Mouse (Mus musculus): ENCODE measurements around the gene Sbk3. TPM values are rescaled to one million over a fixed set of nuclear protein-coding genes. Genes with fewer than 3 reads are reported as not detected.
"Not testable (repeated sequence)": the region's sequence is repeated elsewhere in the genome, so short reads cannot be mapped to it uniquely, and the experiment has no call there.

Sbk3 gene
- 1 to 10 TPM in 1 of 2 experiments, under 1 TPM in 1; 0.46 to 5.2 TPM for total RNA-seq (2021)
- long read RNA-seq, experiment 1, partial matches to known transcripts: 0 of 1 reads
- long read RNA-seq, experiment 1, other reads (novel, unspliced or antisense): 0 of 1 reads
- long read RNA-seq, experiment 2: 0 reads

GRCm38 (mm10) chr7:4971068-4971467, at the start of gene Sbk3:
Gene Sbk3, minus strand, starts transcription at chr7:4971168.
- TF ChIP-seq CTCF (IDR thresholded peaks at IDR 0.05): no peak
- Histone ChIP-seq H3K4me3 (no peak within 1 kb of the TSS), H3K27ac (peak within 1 kb of the TSS; percentile 86)
- intact Hi-C loops (cut with DNase I): no loop called here
- no peak for DNase-seq

GRCm38 (mm10) chr7:5020685-5021084, 49.7 kb upstream of the Sbk3 start:
- Histone ChIP-seq H3K27ac (peak overlapping the region; percentile 98), H3K4me3 (peak overlapping the region; percentile 97)
- TF ChIP-seq CTCF (IDR thresholded peaks at IDR 0.05): no peak
- intact Hi-C loops (cut with DNase I): no loop called here
- DNase-seq: no peak

GRCm38 (mm10) chr7:5020000-5020681, 49.2 kb upstream of the Sbk3 start, which contains the start of the genes Zfp865 and Ccdc106:
Gene Zfp865, plus strand, starts transcription at chr7:5020376.
Gene Ccdc106, plus strand, starts transcription at chr7:5020553.
- peak within 1 kb of the TSS; percentile 98 for H3K27ac ChIP-seq
- peak within 1 kb of the TSS; percentile 97 for H3K4me3 ChIP-seq
- peak; percentile 100 for DNase-seq
- TF ChIP-seq CTCF (IDR thresholded peaks at IDR 0.05): no peak
- intact Hi-C loops (cut with DNase I): no loop called here

GRCm38 (mm10) chr7:5019576-5019975, 48.6 kb upstream of the Sbk3 start:
- intact Hi-C loops (cut with DNase I); DNase-seq: not testable (repeated sequence)
- peak overlapping the region; percentile 98 for H3K27ac ChIP-seq
- peak overlapping the region; percentile 97 for H3K4me3 ChIP-seq

DNA sequence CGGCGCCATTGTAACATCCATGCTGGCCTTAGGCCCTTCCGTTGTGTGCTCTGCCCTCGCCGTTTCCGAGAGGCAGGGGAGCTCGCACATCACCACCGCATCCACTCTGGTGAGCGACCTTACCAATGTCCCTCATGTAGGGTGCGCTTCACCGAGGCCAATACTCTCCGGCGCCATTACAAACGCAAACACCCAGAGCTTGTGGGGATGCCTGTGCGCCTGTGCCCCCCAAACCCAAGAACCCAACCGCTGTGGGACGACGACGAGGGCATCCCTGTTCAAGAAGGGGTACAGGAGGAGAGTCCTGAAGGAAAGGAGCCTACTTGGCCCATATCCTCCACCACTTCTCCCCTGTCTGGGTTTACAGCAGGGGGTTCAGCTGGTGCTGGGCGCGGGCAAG, 47.0 kb upstream of the Sbk3 start:
- intact Hi-C loops (cut with DNase I): no loop called here
- Histone ChIP-seq H3K27ac (no peak overlapping the region; the same call in 1 of the 2 replicates), H3K4me3 (no peak overlapping the region)
- DNase-seq: no peak
- TF ChIP-seq CTCF (IDR thresholded peaks at IDR 0.05): no peak

- intact Hi-C loops (cut with DNase I): no loop called here
- DNase-seq: peak; percentile 45
- Histone ChIP-seq H3K4me3 (no peak overlapping the region), H3K27ac (no peak overlapping the region)
- peak; percentile 22; the same call in 1 of the 2 replicates for TF ChIP-seq CTCF (IDR thresholded peaks at IDR 0.05)
Observed at GRCm38 (mm10) chr7:5017352-5017751, 46.4 kb upstream of the Sbk3 start.

DNA sequence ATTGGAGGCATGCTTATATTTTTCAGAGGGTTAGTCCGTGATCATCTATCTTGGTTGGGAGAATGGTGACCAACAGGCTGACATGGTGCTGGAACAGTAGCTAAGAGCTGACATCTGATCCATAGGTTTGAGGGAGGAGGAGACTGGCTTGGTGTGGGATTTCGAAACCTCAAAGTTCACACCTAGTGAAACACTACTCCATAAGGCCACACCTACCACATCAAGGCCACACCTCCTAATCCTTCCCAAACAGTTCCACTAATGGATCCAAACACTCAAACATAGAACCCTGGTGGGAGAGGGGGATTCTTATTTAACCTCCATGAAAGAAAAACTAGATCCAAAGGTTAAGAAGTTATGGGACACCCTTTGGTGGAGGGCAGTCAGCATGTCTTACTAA, 46.0 kb upstream of the Sbk3 start:
- no peak for TF ChIP-seq CTCF (IDR thresholded peaks at IDR 0.05)
- no peak overlapping the region for H3K27ac ChIP-seq
- H3K4me3 ChIP-seq: no peak overlapping the region
- no peak for DNase-seq
- intact Hi-C loops (cut with DNase I): no loop called here

DNA sequence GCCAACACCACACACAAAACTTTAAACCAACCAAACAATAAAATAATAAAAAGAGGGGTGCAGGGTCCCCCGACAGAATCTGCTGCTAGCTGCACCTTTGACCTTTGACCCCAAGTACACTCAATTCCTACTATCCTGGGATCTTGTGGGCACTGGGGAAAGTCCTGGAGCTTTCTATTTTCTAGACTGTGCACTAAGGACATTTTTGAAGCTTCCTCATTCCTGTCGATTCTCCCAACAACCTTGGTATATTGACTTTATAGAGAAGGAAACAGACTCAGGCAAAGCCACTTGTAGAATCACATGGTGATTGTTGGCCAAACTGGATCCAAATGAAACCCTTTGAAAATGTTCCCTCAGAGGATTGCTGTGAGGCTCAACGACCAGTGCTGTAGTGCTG, 45.1 kb upstream of the Sbk3 start:
- intact Hi-C loops (cut with DNase I): no loop called here
- peak overlapping the region; percentile 95 for H3K4me3 ChIP-seq
- no peak for DNase-seq
- no peak for TF ChIP-seq CTCF (IDR thresholded peaks at IDR 0.05)
- H3K27ac ChIP-seq: peak overlapping the region; percentile 97

DNA sequence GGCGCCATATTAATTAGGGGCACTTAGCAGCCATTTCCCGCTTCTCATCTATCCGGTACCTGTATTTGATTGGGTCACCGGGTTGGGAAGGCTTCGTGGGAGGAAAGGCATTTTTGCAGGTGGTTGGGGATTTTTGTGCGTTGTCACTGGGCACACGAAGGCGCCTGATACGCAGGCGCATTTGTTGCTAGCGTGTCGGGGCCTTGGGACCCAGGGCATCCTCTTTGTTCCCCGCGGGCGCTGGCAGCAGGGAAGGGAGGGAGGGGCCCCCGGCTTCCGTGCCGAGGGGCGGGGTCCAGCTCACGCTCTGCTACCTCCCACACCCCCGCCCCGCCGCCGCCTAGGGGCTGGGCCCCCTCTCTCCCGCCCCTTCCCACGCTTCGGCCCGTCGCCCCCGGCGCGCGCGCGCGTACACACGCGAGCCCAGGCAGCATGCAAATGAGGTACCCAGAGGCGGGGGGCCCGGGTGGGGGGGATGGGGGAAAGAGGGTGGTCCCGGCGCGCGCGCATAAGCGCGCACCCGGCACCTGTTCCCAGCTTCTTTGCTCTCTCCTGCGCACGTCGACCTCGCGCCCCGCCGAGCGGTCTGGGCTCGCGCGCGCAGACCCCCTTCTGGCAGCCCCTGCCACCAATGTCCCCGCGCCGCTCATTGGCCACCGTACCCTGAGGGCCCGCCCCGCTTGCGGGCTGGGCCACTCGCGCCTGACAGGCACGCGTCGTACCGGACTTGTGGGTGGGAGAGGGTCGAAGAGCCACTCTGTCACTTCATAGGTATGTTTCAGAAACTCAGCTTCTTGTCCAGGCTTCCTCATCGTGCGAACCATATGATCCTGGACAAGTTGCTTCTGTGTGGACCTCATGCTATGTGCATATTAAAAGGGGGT, 44.4 kb upstream of the Sbk3 start, which contains the start of gene Gm44973:
TSS of gene Gm44973 (plus strand) at position 379 of the 884 bp plus-strand sequence.
- Histone ChIP-seq H3K4me3 (peak within 1 kb of the TSS; percentile 95), H3K27ac (peak within 1 kb of the TSS; percentile 97)
- no peak for TF ChIP-seq CTCF (IDR thresholded peaks at IDR 0.05)
- intact Hi-C loops (cut with DNase I): loop anchor here (2.0 kb wide), 1 partner anchor 45 kb away; no protein-coding TSS in a partner anchor
- DNase-seq: peak; percentile 97

DNA sequence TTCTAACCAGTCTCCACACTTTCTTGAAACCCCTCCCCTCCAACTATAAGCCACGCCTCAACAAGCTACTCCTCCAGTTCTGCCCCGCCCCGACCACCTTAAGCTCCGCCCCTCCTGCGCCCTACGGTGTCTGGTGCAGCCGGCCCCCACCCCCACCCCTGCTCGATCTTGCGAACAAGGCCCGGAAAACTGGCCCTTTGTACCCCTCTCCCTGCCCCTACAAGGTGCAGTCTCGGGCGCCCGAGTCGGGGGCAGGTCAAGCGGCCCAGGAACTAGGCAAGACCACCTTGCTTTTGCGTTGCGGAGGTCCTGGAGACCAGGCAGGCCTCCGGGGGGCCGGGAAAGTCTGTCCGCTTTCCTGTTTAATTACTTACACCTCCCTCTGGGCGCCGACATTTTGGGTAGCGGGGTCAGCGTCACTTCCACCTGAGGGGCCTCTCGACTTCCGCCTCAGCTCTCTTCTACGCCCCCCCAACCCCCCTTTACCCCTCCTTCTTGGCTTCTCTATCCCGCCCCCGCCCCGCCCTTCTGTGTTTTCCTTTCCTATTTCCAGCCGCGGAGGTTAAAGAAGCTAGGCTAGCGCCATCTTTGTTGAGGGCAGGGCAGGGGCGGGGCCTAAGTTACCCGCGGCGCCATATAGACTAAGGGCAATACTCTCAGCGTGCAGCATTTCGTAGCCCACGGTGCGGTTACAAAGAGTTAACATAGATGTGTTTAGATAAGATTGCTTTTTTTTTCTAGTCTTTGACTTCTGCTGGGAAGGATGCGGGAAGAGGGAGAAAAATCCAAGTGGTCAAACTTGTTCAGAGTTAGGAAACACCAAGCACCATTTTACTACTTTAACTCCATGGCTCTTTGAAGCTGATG, 43.5 kb upstream of the Sbk3 start, which contains the start of the genes Zfp524 and Fiz1:
TSS of gene Zfp524 (plus strand) at position 165 of the 867 bp plus-strand sequence.
TSS of gene Fiz1 (minus strand) at position 447 of the 867 bp plus-strand sequence.
- TF ChIP-seq CTCF (IDR thresholded peaks at IDR 0.05): no peak
- intact Hi-C loops (cut with DNase I): loop anchor here (2.0 to 5.0 kb wide), 3 partner anchors 46 to 1273 kb away; partner anchors contain the start of gene Zfp667
- Histone ChIP-seq H3K27ac (peak within 1 kb of the TSS; percentile 97), H3K4me3 (peak within 1 kb of the TSS; percentile 95)
- DNase-seq: peak; percentile 97

DNA sequence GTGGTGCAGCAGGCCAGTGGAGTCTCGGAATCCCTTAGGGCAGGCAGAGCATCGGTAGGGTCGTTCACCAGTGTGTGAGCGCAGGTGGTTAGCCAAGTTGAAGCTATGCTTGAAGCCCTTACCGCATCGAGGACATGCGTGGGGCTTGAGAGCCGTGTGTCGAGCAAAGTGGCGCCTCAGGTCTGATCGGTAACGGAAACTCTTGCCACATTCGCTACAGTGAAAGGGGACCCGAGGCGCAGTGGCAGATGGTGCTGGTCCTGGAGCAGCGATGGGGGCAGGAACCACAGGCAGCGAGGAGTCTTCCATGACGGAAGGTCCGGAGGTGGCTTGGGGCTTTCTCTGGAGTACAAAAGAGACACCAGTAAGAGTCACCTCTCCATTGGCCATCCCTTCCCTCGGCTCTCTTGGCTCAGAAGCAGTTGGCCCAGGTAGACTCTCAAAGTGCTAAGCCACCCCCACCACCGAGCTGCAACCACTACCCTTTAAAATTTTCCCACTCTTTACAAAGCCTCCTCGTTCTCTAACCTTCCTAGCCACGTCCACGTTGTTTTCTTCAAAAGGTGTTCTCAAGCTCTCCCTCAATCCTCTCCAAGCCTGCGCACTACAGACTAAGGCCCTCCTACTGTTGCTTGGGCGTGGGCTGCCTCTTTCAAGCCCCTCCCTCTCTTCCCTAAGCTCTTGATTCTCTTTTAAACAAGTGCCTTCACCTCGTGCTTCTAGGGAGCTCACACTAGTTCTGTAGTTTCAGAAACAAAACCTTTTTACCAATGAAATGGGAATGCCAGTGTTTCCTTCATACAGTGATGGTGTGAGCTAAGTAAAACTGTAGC, 41.9 kb upstream of the Sbk3 start:
- H3K4me3 ChIP-seq: no peak overlapping the region
- DNase-seq: no peak
- intact Hi-C loops (cut with DNase I): loop anchor here (5.0 kb wide), 2 partner anchors 146 to 1274 kb away; partner anchors contain the start of gene Zfp667
- no peak overlapping the region for H3K27ac ChIP-seq
- no peak for TF ChIP-seq CTCF (IDR thresholded peaks at IDR 0.05)
